ENCODE assay signal across 9 mouse cellular contexts in genomic region chr8:77724046-77724930, GRCm38 (mm10). TPM values are rescaled to one million over a fixed set of nuclear protein-coding genes. Genes with fewer than 3 reads are reported as not detected.
DNase-seq lines count a peak whose midpoint lies in the region; ATAC-seq lines count a peak whose summit lies in the region.
"Had no signal": no experiment of that assay in that cellular context is flagged by ENCODE, and none has a peak within 500 bp of the region (broad histone marks: within the 10 kb centered on the region; RNA-seq: fewer than 3 reads in every experiment).

Gene Ednra, minus strand, starts transcription at chr8:77724464.

- peak within 1 kb of the TSS; percentile 88 for H3K9ac ChIP-seq in embryonic facial prominence, embryonic 11.5 days (replicated peaks; ENCODE audit: low read length)
- peak within 1 kb of the TSS; percentile 41 for H3K9ac ChIP-seq in liver, embryonic 12.5 days
- peak within 1 kb of the TSS; percentile 74 for H3K9ac ChIP-seq in neural tube, embryonic 11.5 days (ENCODE audit: low read length)

- peak; percentile 17 to 23 for DNase-seq in cerebellum, postnatal 4 days (ENCODE audit: low spot score in 2 of 2)
- DNase-seq in cerebellum, adult 18-20 months = no peak
- DNase-seq in embryonic facial prominence, embryonic 11.5 days (ENCODE audit: low spot score) = peak; percentile 83
- peak; percentile 67 to 68 for DNase-seq in heart, adult 9 months (ENCODE audit: low spot score in 2 of 2)
- DNase-seq in kidney, adult 8-10 months = peak; percentile 9
- DNase-seq in neural tube, embryonic 11.5 days (ENCODE audit: low spot score) = peak; percentile 73
- peak; percentile 57 for DNase-seq in yolk sac, embryonic 10.5 days (ENCODE audit: low spot score)

- ATAC-seq in embryonic facial prominence, embryonic 11.5 days (replicated peaks; ENCODE audit: insufficient number of reproducible peaks, low FRiP score, low TSS enrichment, low read depth) = peak; percentile 89
- peak; percentile 63 for ATAC-seq in liver, embryonic 12.5 days
- ATAC-seq in neural tube, embryonic 11.5 days (ENCODE audit: insufficient read depth, low FRiP score, low TSS enrichment) = peak; percentile 86

- peaks cover 6% of the 10 kb centered on the region; the same call in 1 of the 2 replicates for H3K4me1 ChIP-seq in embryonic facial prominence, embryonic 11.5 days (ENCODE audit: control insufficient read depth, insufficient read depth, low read length)
- peaks cover 25% of the 10 kb centered on the region for H3K4me1 ChIP-seq in liver, embryonic 12.5 days
- peaks cover 3% of the 10 kb centered on the region; the same call in 1 of the 2 replicates for H3K4me1 ChIP-seq in neural tube, embryonic 11.5 days (ENCODE audit: control insufficient read depth, insufficient read depth, low read length)
- H3K4me1 ChIP-seq: megakaryocyte, embryonic 14.5 days had no signal

- H3K27me3 ChIP-seq in embryonic facial prominence, embryonic 11.5 days (ENCODE audit: control insufficient read depth, insufficient read depth, low read length) = no peaks in the 10 kb centered on the region
- H3K27me3 ChIP-seq in liver, embryonic 12.5 days (replicated peaks) = no peaks in the 10 kb centered on the region
- no peaks in the 10 kb centered on the region for H3K27me3 ChIP-seq in neural tube, embryonic 11.5 days (ENCODE audit: control insufficient read depth, insufficient read depth, low read length)

- H3K36me3 ChIP-seq in embryonic facial prominence, embryonic 11.5 days (replicated peaks; ENCODE audit: control insufficient read depth, insufficient read depth, low read depth, low read length) = no peaks in the 10 kb centered on the region
- no peaks in the 10 kb centered on the region for H3K36me3 ChIP-seq in liver, embryonic 12.5 days
- H3K36me3 ChIP-seq in neural tube, embryonic 11.5 days (ENCODE audit: control insufficient read depth, insufficient read depth, low read length) = no peaks in the 10 kb centered on the region

- peak within 1 kb of the TSS; percentile 74 for H3K4me2 ChIP-seq in embryonic facial prominence, embryonic 11.5 days (ENCODE audit: low read depth, low read length)
- H3K4me2 ChIP-seq in liver, embryonic 12.5 days = peak within 1 kb of the TSS; percentile 62
- H3K4me2 ChIP-seq in neural tube, embryonic 11.5 days (ENCODE audit: low read depth) = peak within 1 kb of the TSS; percentile 79

- peak within 1 kb of the TSS; percentile 95 for H3K27ac ChIP-seq in embryonic facial prominence, embryonic 11.5 days (replicated peaks; ENCODE audit: low read depth, low read length)
- peak within 1 kb of the TSS; percentile 62 for H3K27ac ChIP-seq in liver, embryonic 12.5 days
- H3K27ac ChIP-seq in neural tube, embryonic 11.5 days (ENCODE audit: low read depth, low read length) = peak within 1 kb of the TSS; percentile 75

- H3K4me3 ChIP-seq in embryonic facial prominence, embryonic 11.5 days (ENCODE audit: low read depth, low read length) = peak within 1 kb of the TSS; percentile 69
- H3K4me3 ChIP-seq in liver, embryonic 12.5 days = peak within 1 kb of the TSS; percentile 46
- H3K4me3 ChIP-seq in neural tube, embryonic 11.5 days (ENCODE audit: low read depth, low read length) = peak within 1 kb of the TSS; percentile 56
- H3K4me3 ChIP-seq: megakaryocyte, embryonic 14.5 days had no signal

- under 1% methylated on average over 27 of the region's 27 CpGs for WGBS in embryonic facial prominence, embryonic 11.5 days
- WGBS in liver, embryonic 12.5 days (ENCODE audit: insufficient replicate concordance) = 3% methylated on average over 27 of the region's 27 CpGs
- WGBS in neural tube, embryonic 11.5 days = 2% methylated on average over 27 of the region's 27 CpGs

- H3K9me3 ChIP-seq in embryonic facial prominence, embryonic 11.5 days (replicated peaks; ENCODE audit: control insufficient read depth, low read length) = no peaks in the 10 kb centered on the region
- no peaks in the 10 kb centered on the region for H3K9me3 ChIP-seq in liver, embryonic 12.5 days (replicated peaks)
- no peaks in the 10 kb centered on the region for H3K9me3 ChIP-seq in neural tube, embryonic 11.5 days (ENCODE audit: control insufficient read depth, low read length)

RNA-seq across cellular contexts. Expression of gene Ednra, which starts in this region (rescaled TPM):
- 53.9 and 60.4 TPM in 2 replicates for polyA plus RNA-seq in embryonic facial prominence, embryonic 11.5 days (2014; fragmentation: Nextera tagmentation; extraction: Ambion mirVana)
- polyA plus RNA-seq in liver, embryonic 12.5 days (2016; fragmentation: Nextera tagmentation; extraction: Ambion mirVana) = 3.9 and 4.1 TPM in 2 replicates
- polyA plus RNA-seq in neural tube, embryonic 11.5 days (2014; fragmentation: Nextera tagmentation; extraction: Ambion mirVana) = 20.0 and 32.0 TPM in 2 replicates

Comparison
In these comparisons a context has a peak if more than half of its experiments do, and no peak if none do; other contexts are left out.
1. DNase-seq: peak in cerebellum, postnatal 4 days (2 of 2), embryonic facial prominence, embryonic 11.5 days (single experiment), heart, adult 9 months (2 of 2), kidney, adult 8-10 months (2 of 2), neural tube, embryonic 11.5 days (single experiment) and yolk sac, embryonic 10.5 days (single experiment); none in cerebellum, adult 18-20 months (0 of 2).
2. Peak in every context shown above with its lines, with median percentiles within 50 percentile points of each other: ATAC-seq, H3K27ac ChIP-seq, H3K4me2 ChIP-seq, H3K4me3 ChIP-seq and H3K9ac ChIP-seq.